Mouse (Mus musculus): ENCODE measurements at regions not wholly inside any gene's neighbourhood (a gene's known extent, or its start where the extent isn't known, plus 50 kb on each side); places are given as distances from the start of the nearest gene placed in this dataset.

DNA sequence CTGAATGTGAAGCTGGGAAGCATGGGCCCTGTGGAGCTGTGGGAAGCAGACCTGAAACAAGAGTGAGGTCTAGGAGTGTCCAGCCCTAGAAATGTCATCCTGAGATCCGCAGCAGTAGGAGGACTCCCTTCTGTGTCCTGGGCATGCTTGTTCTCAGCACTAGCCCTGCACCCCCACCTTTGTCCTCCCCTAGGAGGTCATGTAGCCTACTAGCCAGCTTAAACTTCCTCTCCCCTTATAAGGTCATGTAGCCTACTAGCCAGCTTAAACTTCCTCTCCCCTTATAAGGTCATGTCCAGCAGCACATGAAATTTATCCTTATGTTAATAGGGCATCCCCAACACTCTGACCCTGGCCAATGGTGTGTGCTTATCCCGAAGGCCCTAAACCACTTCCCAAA is 363.5 kb upstream of the Zeb2 start:
- ATAC-seq (replicated peaks; ENCODE audit: insufficient number of reproducible peaks, low FRiP score, low TSS enrichment) = no peak
- H3K9ac ChIP-seq (ENCODE audit: low read depth, low read length) = no peak overlapping the region
- 71% methylated on average over 2 of the region's 2 CpGs for WGBS (ENCODE audit: insufficient replicate concordance)
- H3K36me3 ChIP-seq (ENCODE audit: control insufficient read depth, insufficient read depth, low read length) = no peaks in the 10 kb centered on the region
- no peaks in the 10 kb centered on the region for H3K9me3 ChIP-seq (replicated peaks; ENCODE audit: control insufficient read depth, low read length)
- H3K4me3 ChIP-seq (ENCODE audit: low read depth, low read length) = no peak overlapping the region
- H3K4me1 ChIP-seq (ENCODE audit: control insufficient read depth, insufficient read depth, low read length) = no peaks in the 10 kb centered on the region
- no peak overlapping the region for H3K4me2 ChIP-seq
- no peak overlapping the region for H3K27ac ChIP-seq (ENCODE audit: low read depth, low read length)
- no peaks in the 10 kb centered on the region for H3K27me3 ChIP-seq (ENCODE audit: control insufficient read depth, insufficient read depth, low read length)

GRCm38 (mm10) chr2:45475996-45476395 is 358.8 kb upstream of the Zeb2 start:
- Histone ChIP-seq H3K4me3 (ENCODE audit: low read depth, low read length) (no peak overlapping the region), H3K27me3 (ENCODE audit: control insufficient read depth, insufficient read depth, low read length) (no peaks in the 10 kb centered on the region), H3K4me1 (ENCODE audit: control insufficient read depth, insufficient read depth, low read length) (no peaks in the 10 kb centered on the region), H3K9me3 (replicated peaks; ENCODE audit: control insufficient read depth, low read length) (no peaks in the 10 kb centered on the region), H3K9ac (ENCODE audit: low read depth, low read length) (no peak overlapping the region), H3K36me3 (ENCODE audit: control insufficient read depth, insufficient read depth, low read length) (no peaks in the 10 kb centered on the region), H3K27ac (ENCODE audit: low read depth, low read length) (no peak overlapping the region), H3K4me2 (no peak overlapping the region)
- no peak for ATAC-seq (replicated peaks; ENCODE audit: insufficient number of reproducible peaks, low FRiP score, low TSS enrichment)

DNA sequence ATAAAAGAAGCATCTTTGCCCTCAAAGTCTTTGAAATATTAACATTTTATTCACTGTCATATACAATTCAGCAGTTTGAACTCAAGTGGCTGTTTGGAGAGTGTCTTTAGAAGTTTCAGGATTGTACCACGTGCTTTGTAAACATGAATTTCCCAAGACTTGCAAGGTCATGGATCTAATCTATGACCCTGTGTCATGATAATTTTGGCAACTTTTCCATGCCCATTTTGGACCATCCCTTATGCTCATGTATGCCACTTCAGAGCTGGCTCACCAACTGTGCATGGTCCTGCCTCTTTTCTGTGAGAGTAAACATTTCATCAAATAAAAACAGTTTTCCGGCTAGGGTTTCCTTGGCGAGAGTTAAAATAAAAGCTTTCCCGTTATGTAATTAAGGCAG is 347.1 kb upstream of the Zeb2 start:
- H3K27me3 ChIP-seq (ENCODE audit: control insufficient read depth, insufficient read depth, low read length) = no peaks in the 10 kb centered on the region
- H3K4me3 ChIP-seq (ENCODE audit: low read depth, low read length) = no peak overlapping the region
- H3K36me3 ChIP-seq (ENCODE audit: control insufficient read depth, insufficient read depth, low read length) = no peaks in the 10 kb centered on the region
- no peak for ATAC-seq (replicated peaks; ENCODE audit: insufficient number of reproducible peaks, low FRiP score, low TSS enrichment)
- H3K4me2 ChIP-seq = no peak overlapping the region
- WGBS (ENCODE audit: insufficient replicate concordance) = 83% methylated on average over 4 of the region's 4 CpGs
- no peaks in the 10 kb centered on the region for H3K9me3 ChIP-seq (replicated peaks; ENCODE audit: control insufficient read depth, low read length)
- H3K27ac ChIP-seq (ENCODE audit: low read depth, low read length) = no peak overlapping the region
- H3K9ac ChIP-seq (ENCODE audit: low read depth, low read length) = no peak overlapping the region
- no peaks in the 10 kb centered on the region for H3K4me1 ChIP-seq (ENCODE audit: control insufficient read depth, insufficient read depth, low read length)

DNA sequence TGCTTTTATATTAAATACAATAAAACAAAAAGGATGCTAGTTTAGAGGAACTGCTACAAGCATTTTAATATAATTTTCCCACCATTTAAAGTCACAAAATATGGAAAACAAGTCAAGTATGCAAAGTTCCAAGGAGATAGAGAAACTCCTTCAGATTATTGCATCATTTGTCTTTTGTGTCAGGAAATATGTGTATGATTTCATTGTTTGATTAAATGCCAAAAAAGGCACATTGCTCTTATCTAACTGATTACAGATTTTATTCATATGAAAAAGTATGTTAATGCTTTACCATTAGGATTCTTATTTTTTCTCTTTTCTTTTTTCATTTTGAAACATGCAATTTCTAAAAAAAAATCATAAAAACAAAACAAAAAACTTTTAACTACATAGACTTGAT is 342.2 kb upstream of the Zeb2 start:
- no peaks in the 10 kb centered on the region for H3K9me3 ChIP-seq (replicated peaks; ENCODE audit: control insufficient read depth, low read length)
- H3K4me1 ChIP-seq (ENCODE audit: control insufficient read depth, insufficient read depth, low read length) = no peaks in the 10 kb centered on the region
- H3K9ac ChIP-seq (ENCODE audit: low read depth, low read length) = no peak overlapping the region
- H3K27me3 ChIP-seq (ENCODE audit: control insufficient read depth, insufficient read depth, low read length) = no peaks in the 10 kb centered on the region
- no peak overlapping the region for H3K4me2 ChIP-seq
- no peak for ATAC-seq (replicated peaks; ENCODE audit: insufficient number of reproducible peaks, low FRiP score, low TSS enrichment)
- H3K4me3 ChIP-seq (ENCODE audit: low read depth, low read length) = no peak overlapping the region
- H3K27ac ChIP-seq (ENCODE audit: low read depth, low read length) = no peak overlapping the region
- no peaks in the 10 kb centered on the region for H3K36me3 ChIP-seq (ENCODE audit: control insufficient read depth, insufficient read depth, low read length)

GRCm38 (mm10) chr2:45454811-45455210 is 337.6 kb upstream of the Zeb2 start:
- Histone ChIP-seq H3K27ac (ENCODE audit: low read depth, low read length) (no peak overlapping the region), H3K4me3 (ENCODE audit: low read depth, low read length) (no peak overlapping the region), H3K4me1 (ENCODE audit: control insufficient read depth, insufficient read depth, low read length) (no peaks in the 10 kb centered on the region), H3K27me3 (ENCODE audit: control insufficient read depth, insufficient read depth, low read length) (no peaks in the 10 kb centered on the region), H3K36me3 (ENCODE audit: control insufficient read depth, insufficient read depth, low read length) (no peaks in the 10 kb centered on the region), H3K4me2 (no peak overlapping the region), H3K9me3 (replicated peaks; ENCODE audit: control insufficient read depth, low read length) (no peaks in the 10 kb centered on the region), H3K9ac (ENCODE audit: low read depth, low read length) (no peak overlapping the region)
- 83% methylated on average over 2 of the region's 2 CpGs for WGBS (ENCODE audit: insufficient replicate concordance)
- no peak for ATAC-seq (replicated peaks; ENCODE audit: insufficient number of reproducible peaks, low FRiP score, low TSS enrichment)

DNA sequence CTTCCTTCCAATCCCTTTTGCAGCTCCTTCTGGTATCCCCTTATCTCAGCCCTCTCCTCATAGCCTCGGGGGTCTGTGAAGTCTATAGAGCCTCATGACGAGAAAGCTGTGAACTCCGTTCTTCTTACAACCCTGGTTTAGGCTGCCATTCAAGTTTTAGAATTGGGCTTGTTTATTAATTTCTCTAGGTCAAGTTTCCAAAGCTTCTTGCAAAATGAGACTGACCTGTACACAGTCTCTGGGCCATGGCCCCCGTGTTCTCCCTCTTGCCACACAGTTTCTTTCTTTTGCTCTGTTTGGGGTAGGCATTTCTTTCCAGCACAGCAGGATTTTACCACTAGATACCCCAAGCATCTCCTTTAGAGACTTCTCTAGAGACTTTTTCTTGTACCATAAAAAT is 322.0 kb upstream of the Zeb2 start:
- Histone ChIP-seq H3K4me3 (ENCODE audit: low read depth, low read length) (no peak overlapping the region), H3K9me3 (replicated peaks; ENCODE audit: control insufficient read depth, low read length) (no peaks in the 10 kb centered on the region), H3K4me2 (no peak overlapping the region), H3K4me1 (ENCODE audit: control insufficient read depth, insufficient read depth, low read length) (no peaks in the 10 kb centered on the region), H3K9ac (ENCODE audit: low read depth, low read length) (no peak overlapping the region), H3K27ac (ENCODE audit: low read depth, low read length) (no peak overlapping the region), H3K27me3 (ENCODE audit: control insufficient read depth, insufficient read depth, low read length) (no peaks in the 10 kb centered on the region), H3K36me3 (ENCODE audit: control insufficient read depth, insufficient read depth, low read length) (no peaks in the 10 kb centered on the region)
- WGBS (ENCODE audit: insufficient replicate concordance) = 60% methylated on average over 4 of the region's 4 CpGs
- no peak for ATAC-seq (replicated peaks; ENCODE audit: insufficient number of reproducible peaks, low FRiP score, low TSS enrichment)

DNA sequence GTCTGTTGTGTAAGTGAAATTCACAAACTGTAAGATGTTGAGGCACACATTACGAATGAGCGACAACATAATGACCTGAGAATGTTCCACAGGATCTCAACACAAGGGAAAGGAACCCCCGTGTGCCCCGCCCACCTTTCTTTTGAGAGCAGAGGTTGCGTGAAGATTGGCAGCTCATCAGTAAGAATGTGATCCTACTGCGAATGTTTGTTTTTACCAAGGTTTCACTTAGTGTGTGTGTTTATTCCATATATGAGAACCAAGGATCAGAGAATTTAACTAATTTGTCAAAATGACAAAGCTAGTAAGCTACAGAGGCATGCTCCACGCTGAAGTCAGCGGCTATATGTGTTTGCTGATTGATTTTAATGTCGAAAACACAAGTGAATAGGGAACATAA is 321.5 kb upstream of the Zeb2 start:
- 70% methylated on average over 9 of the region's 9 CpGs for WGBS (ENCODE audit: insufficient replicate concordance)
- Histone ChIP-seq H3K36me3 (ENCODE audit: control insufficient read depth, insufficient read depth, low read length) (no peaks in the 10 kb centered on the region), H3K4me1 (ENCODE audit: control insufficient read depth, insufficient read depth, low read length) (no peaks in the 10 kb centered on the region), H3K27ac (ENCODE audit: low read depth, low read length) (no peak overlapping the region), H3K9me3 (replicated peaks; ENCODE audit: control insufficient read depth, low read length) (no peaks in the 10 kb centered on the region), H3K27me3 (ENCODE audit: control insufficient read depth, insufficient read depth, low read length) (no peaks in the 10 kb centered on the region), H3K4me2 (no peak overlapping the region), H3K4me3 (ENCODE audit: low read depth, low read length) (no peak overlapping the region), H3K9ac (ENCODE audit: low read depth, low read length) (no peak overlapping the region)
- no peak for ATAC-seq (replicated peaks; ENCODE audit: insufficient number of reproducible peaks, low FRiP score, low TSS enrichment)

- no peak overlapping the region for H3K27ac ChIP-seq (ENCODE audit: low read depth, low read length)
- WGBS (ENCODE audit: insufficient replicate concordance) = 70% methylated on average over 6 of the region's 6 CpGs
- no peak overlapping the region for H3K4me2 ChIP-seq
- H3K27me3 ChIP-seq (ENCODE audit: control insufficient read depth, insufficient read depth, low read length) = no peaks in the 10 kb centered on the region
- no peaks in the 10 kb centered on the region for H3K36me3 ChIP-seq (ENCODE audit: control insufficient read depth, insufficient read depth, low read length)
- H3K4me1 ChIP-seq (ENCODE audit: control insufficient read depth, insufficient read depth, low read length) = no peaks in the 10 kb centered on the region
- no peak overlapping the region for H3K9ac ChIP-seq (ENCODE audit: low read depth, low read length)
- H3K9me3 ChIP-seq (replicated peaks; ENCODE audit: control insufficient read depth, low read length) = no peaks in the 10 kb centered on the region
- ATAC-seq (replicated peaks; ENCODE audit: insufficient number of reproducible peaks, low FRiP score, low TSS enrichment) = no peak
- no peak overlapping the region for H3K4me3 ChIP-seq (ENCODE audit: low read depth, low read length)
Measured at GRCm38 (mm10) chr2:45435261-45435980, 318.2 kb upstream of the Zeb2 start.

GRCm38 (mm10) chr2:45434789-45435188 is 317.6 kb upstream of the Zeb2 start:
- Histone ChIP-seq H3K4me3 (ENCODE audit: low read depth, low read length) (no peak overlapping the region), H3K9ac (ENCODE audit: low read depth, low read length) (no peak overlapping the region), H3K9me3 (replicated peaks; ENCODE audit: control insufficient read depth, low read length) (no peaks in the 10 kb centered on the region), H3K4me2 (no peak overlapping the region), H3K27me3 (ENCODE audit: control insufficient read depth, insufficient read depth, low read length) (no peaks in the 10 kb centered on the region), H3K4me1 (ENCODE audit: control insufficient read depth, insufficient read depth, low read length) (no peaks in the 10 kb centered on the region), H3K27ac (ENCODE audit: low read depth, low read length) (no peak overlapping the region), H3K36me3 (ENCODE audit: control insufficient read depth, insufficient read depth, low read length) (no peaks in the 10 kb centered on the region)
- 81% methylated on average over 5 of the region's 5 CpGs for WGBS (ENCODE audit: insufficient replicate concordance)
- no peak for ATAC-seq (replicated peaks; ENCODE audit: insufficient number of reproducible peaks, low FRiP score, low TSS enrichment)
